ENCODE assay signal across 10 mouse cellular contexts in the genomic region with DNA sequence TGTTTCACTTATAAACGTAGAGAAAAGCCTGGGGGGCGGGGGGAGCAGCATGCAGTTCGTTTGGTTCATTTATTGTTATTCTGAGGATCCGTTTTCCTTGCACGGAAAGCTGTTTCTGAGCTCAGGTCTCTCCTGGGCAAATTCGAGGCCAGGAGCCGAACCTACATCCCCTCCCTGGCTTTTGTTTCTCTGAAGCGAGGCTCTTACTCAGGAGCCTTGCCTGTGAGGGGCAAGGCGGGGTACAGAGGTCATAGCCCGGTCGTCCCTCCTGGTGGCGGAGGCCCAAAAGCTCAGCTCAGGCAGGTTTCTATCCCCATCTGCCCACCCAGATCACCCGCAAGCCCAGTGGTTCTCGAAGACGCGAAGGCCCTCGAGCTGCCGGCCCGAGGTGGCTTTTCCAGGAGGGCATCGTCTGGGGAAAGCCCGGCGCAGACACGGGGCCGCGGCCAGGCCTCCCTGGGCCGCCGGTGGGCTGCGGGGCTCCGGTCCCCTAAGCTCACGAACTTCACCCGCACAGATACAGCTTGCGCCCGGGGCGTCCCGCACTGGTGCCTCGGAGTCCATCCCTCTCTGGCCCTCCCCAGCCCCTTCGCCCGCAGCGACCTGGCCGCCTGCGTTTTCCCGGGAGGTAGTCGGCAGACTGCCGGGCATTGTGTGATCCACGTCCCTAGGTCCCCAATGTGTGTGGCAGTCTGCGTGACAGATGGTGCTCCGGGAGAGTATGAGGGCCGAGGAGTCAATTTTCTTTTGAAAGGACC. TPM values are rescaled to one million over a fixed set of nuclear protein-coding genes. Genes with fewer than 3 reads are reported as not detected.
DNase-seq lines count a peak whose midpoint lies in the region; ATAC-seq and TF ChIP-seq lines count a peak whose summit lies in the region.
"Had no signal": no experiment of that assay in that cellular context is flagged by ENCODE, and none has a peak within 500 bp of the region (broad histone marks: within the 10 kb centered on the region; RNA-seq: fewer than 3 reads in every experiment).

No protein-coding gene starts in this region.

- H3K79me2 ChIP-seq in heart, adult 2 months (replicated peaks; ENCODE audit: control insufficient read depth, insufficient read depth, low read length), result no peaks in the 10 kb centered on the region

- no peak overlapping the region for H3K9ac ChIP-seq in heart, adult 2 months (ENCODE audit: low read depth, low read length)
- peak overlapping the region; percentile 98 for H3K9ac ChIP-seq in hindbrain, embryonic 14.5 days
- H3K9ac ChIP-seq in midbrain, embryonic 15.5 days, result peak overlapping the region; percentile 72

- no peaks in the 10 kb centered on the region for H3K9me3 ChIP-seq in hindbrain, embryonic 14.5 days (ENCODE audit: control insufficient read depth, low read length)
- H3K9me3 ChIP-seq in midbrain, embryonic 15.5 days, result no peaks in the 10 kb centered on the region

- WGBS in heart, adult 2 months, result 2% methylated on average over 48 of the region's 48 CpGs
- WGBS in hindbrain, embryonic 14.5 days, result 1% methylated on average over 48 of the region's 48 CpGs
- WGBS in midbrain, embryonic 15.5 days, result 1% methylated on average over 48 of the region's 48 CpGs

- DNase-seq in heart, adult 2 months, result peak in 1 of 2 experiments; percentile 24
- no peak for DNase-seq in heart, adult 11 months
- peak; percentile 45 for DNase-seq in ES-CJ7 (ENCODE audit: low read depth, low spot score)
- DNase-seq in embryo, embryonic 11 days, result peak; percentile 64
- DNase-seq in hindbrain, embryonic 14.5 days (ENCODE audit: low spot score), result peak; percentile 58
- DNase-seq in urinary bladder, postnatal 36 days (ENCODE audit: low spot score in 2 of 2), result no peak

- ATAC-seq in hindbrain, embryonic 14.5 days (ENCODE audit: low FRiP score), result peak; percentile 44; the same call in 1 of the 2 replicates
- peak; percentile 41 for ATAC-seq in midbrain, embryonic 15.5 days (replicated peaks)
- no peak for ATAC-seq in megakaryocyte progenitor cell, adult 5-6 weeks (replicated peaks; ENCODE audit: poor library complexity)

- H3K36me3 ChIP-seq in heart, adult 2 months (ENCODE audit: control insufficient read depth, insufficient read depth, low read length), result no peaks in the 10 kb centered on the region
- H3K36me3 ChIP-seq in hindbrain, embryonic 14.5 days (replicated peaks; ENCODE audit: control insufficient read depth, insufficient read depth), result 0 out of 2 replicates have a peak, but pooled peaks cover 4% of the 10 kb centered on the region
- no peaks in the 10 kb centered on the region for H3K36me3 ChIP-seq in midbrain, embryonic 15.5 days (replicated peaks)
- H3K36me3 ChIP-seq: G1E had no signal

- peaks cover 2% of the 10 kb centered on the region; the same call in 1 of the 2 replicates for H3K4me1 ChIP-seq in heart, adult 2 months (ENCODE audit: control insufficient read depth, insufficient read depth, low read length)
- H3K4me1 ChIP-seq in hindbrain, embryonic 14.5 days (replicated peaks; ENCODE audit: control insufficient read depth, insufficient read depth, low read length), result peaks cover 3% of the 10 kb centered on the region
- peaks cover 20% of the 10 kb centered on the region for H3K4me1 ChIP-seq in midbrain, embryonic 15.5 days

- H3K4me2 ChIP-seq in hindbrain, embryonic 14.5 days (replicated peaks), result peak overlapping the region; percentile 68
- H3K4me2 ChIP-seq in midbrain, embryonic 15.5 days, result peak overlapping the region; percentile 69

- H3K27ac ChIP-seq in heart, adult 2 months, result no peak overlapping the region
- H3K27ac ChIP-seq in hindbrain, embryonic 14.5 days, result peak overlapping the region; percentile 99
- H3K27ac ChIP-seq in midbrain, embryonic 15.5 days, result peak overlapping the region; percentile 93

- intact Hi-C loops in heart, adult 2 months (cut with DNase I), result loop anchor here (5.0 kb wide), 1 partner anchor 114 kb away; no protein-coding TSS in a partner anchor

- no peak for TF ChIP-seq CTCF in heart, adult 2 months (IDR thresholded peaks at IDR 0.05)

- no peak for TF ChIP-seq EP300 in heart, adult 2 months (IDR thresholded peaks at IDR 0.05; ENCODE audit: insufficient read depth, low read depth, low read length)

- no peak for TF ChIP-seq POLR2A in heart, adult 2 months (IDR thresholded peaks at IDR 0.05; ENCODE audit: insufficient read depth, low read depth, low read length)

- peak overlapping the region; percentile 14; the same call in 1 of the 2 replicates for H3K4me3 ChIP-seq in heart, adult 2 months
- peak overlapping the region; percentile 65 for H3K4me3 ChIP-seq in hindbrain, embryonic 14.5 days (replicated peaks; ENCODE audit: low read length)
- peak overlapping the region; percentile 50 for H3K4me3 ChIP-seq in midbrain, embryonic 15.5 days

- peaks cover 19% of the 10 kb centered on the region for H3K27me3 ChIP-seq in heart, adult 2 months (ENCODE audit: control insufficient read depth, insufficient read depth, low read length)
- H3K27me3 ChIP-seq in hindbrain, embryonic 14.5 days (ENCODE audit: control insufficient read depth, insufficient read depth, low read length), result no peaks in the 10 kb centered on the region; the same call in 1 of the 2 replicates
- H3K27me3 ChIP-seq in midbrain, embryonic 15.5 days (replicated peaks), result peaks cover 5% of the 10 kb centered on the region; the same call in 1 of the 2 replicates

RNA-seq across cellular contexts. Expression of a gene that starts 1.6 kb away (rescaled TPM):
- total RNA-seq in heart, adult 2 months (2021), result not detected
- polyA plus RNA-seq in heart, adult 2 months (2012; rRNA removed), result not detected in 2 replicates
- 27.2 and 29.4 TPM in 2 replicates for polyA plus RNA-seq in hindbrain, embryonic 14.5 days (2014; fragmentation: Nextera tagmentation; extraction: Ambion mirVana)
- polyA plus RNA-seq in midbrain, embryonic 15.5 days (2015; fragmentation: Nextera tagmentation; extraction: Ambion mirVana), result 38.8 and 44.3 TPM in 2 replicates
- not detected in 2 replicates for total RNA-seq in megakaryocyte progenitor cell, adult 5-6 weeks (2015)
- total RNA-seq in megakaryocyte progenitor cell, adult 5-6 weeks (2017), result not detected in 2 replicates
- polyA plus RNA-seq: G1E; gonadal fat pad, adult 2 months had no signal

Comparison
In these comparisons a context has a peak if more than half of its experiments do, and no peak if none do; other contexts are left out.
1. DNase-seq: peak in ES-CJ7 (single experiment), embryo, embryonic 11 days (single experiment) and hindbrain, embryonic 14.5 days (single experiment); none in heart, adult 11 months (single experiment) and urinary bladder, postnatal 36 days (0 of 2).
2. H3K4me3 ChIP-seq: peak in every context shown above with its lines; median percentile 65 in hindbrain, embryonic 14.5 days; 50 in midbrain, embryonic 15.5 days; 14 in heart, adult 2 months.
3. RNA of a gene that starts 1.6 kb away (polyA plus RNA-seq): 38.8 to 44.3 TPM in midbrain, embryonic 15.5 days and 27.2 to 29.4 TPM in hindbrain, embryonic 14.5 days; not detected in heart, adult 2 months; every median in the first group is over 10 times any median in the second.